Mouse (Mus musculus) splenic B cell, adult 2 months (primary cell): ENCODE results near the gene Ager.

Experiments used
- DNase-seq: peaks from one replicate; pipeline ENCODE4 v3.0.0-alpha.2; 2011; ENCODE audit warnings: low read depth, low spot score
- H3K27me3 ChIP-seq: 2 replicates; pipeline ENCODE4 v1.6.1; 2012; ENCODE audit warnings: mild to moderate bottlenecking, low read length, moderate library complexity, mixed read lengths; ENCODE audit not compliant: control insufficient read depth, poor library complexity, insufficient read depth, severe bottlenecking
- H3K36me3 ChIP-seq: 2 replicates; pipeline ENCODE4 v1.6.1; 2012; ENCODE audit warnings: mild to moderate bottlenecking, low read length, moderate library complexity, mixed read lengths; ENCODE audit not compliant: control insufficient read depth, poor library complexity, insufficient read depth, severe bottlenecking

Ager gene

DNA sequence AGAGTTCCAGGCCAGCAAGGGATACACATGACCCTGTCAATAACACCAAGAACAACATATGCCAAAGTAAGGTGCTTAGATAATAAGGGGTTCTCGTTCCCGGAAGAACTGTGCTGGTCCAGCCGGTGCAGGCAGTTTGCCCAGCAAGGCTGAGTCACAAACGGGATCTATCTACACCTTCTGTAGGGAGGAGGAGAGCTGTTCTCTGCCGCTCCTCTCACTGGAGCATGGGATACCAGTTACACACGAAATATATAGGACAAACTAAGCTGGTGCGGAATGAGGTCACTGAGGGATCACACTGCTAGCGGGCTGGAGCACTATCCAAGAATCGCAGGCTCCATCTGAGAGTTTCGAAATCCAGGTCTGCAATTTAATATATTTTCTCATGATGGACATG is 46.3 kb downstream of the Ager start:
- no peaks in the 10 kb centered on the region for H3K27me3 ChIP-seq
- no peaks in the 10 kb centered on the region for H3K36me3 ChIP-seq
- DNase-seq: no peak

- Histone ChIP-seq H3K36me3 (no peaks in the 10 kb centered on the region), H3K27me3 (no peaks in the 10 kb centered on the region)
- peak; percentile 97 for DNase-seq
Observed at GRCm38 (mm10) chr17:34644608-34645007, 46.9 kb downstream of the Ager start, which contains the start of gene Fkbpl. Fkbpl (plus strand) TSS chr17:34644764.

DNA sequence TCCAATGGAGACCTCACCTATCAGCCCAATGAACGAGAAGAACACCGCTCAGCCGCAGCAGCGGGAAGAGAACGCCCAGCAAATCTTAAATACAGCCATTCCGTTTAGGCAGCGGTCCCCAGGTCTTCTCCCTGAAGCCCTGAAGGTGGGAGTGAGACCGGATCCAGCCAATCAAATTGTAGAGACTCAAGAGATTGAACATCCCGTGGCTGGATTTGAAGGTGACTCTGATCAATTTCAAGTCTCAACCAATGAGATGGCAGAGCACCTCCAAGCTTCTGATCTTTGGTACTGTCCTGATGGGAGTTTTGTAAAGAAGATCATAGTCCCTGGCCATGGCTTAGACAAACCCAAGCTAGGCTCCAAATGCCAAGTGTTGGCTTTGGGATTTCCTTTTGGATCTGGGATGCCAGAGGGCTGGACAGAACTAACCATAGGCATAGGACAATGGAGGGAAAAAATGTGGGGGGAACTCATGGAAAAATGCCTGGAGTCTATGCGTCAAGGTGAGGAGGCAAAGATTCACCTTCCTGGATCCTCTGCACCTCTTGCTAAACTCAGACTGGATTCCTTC is 47.7 kb downstream of the Ager start:
- no peaks in the 10 kb centered on the region for H3K36me3 ChIP-seq
- DNase-seq: no peak
- H3K27me3 ChIP-seq: no peaks in the 10 kb centered on the region

GRCm38 (mm10) chr17:34645831-34646511 is 48.3 kb downstream of the Ager start:
- DNase-seq: no peak

DNA sequence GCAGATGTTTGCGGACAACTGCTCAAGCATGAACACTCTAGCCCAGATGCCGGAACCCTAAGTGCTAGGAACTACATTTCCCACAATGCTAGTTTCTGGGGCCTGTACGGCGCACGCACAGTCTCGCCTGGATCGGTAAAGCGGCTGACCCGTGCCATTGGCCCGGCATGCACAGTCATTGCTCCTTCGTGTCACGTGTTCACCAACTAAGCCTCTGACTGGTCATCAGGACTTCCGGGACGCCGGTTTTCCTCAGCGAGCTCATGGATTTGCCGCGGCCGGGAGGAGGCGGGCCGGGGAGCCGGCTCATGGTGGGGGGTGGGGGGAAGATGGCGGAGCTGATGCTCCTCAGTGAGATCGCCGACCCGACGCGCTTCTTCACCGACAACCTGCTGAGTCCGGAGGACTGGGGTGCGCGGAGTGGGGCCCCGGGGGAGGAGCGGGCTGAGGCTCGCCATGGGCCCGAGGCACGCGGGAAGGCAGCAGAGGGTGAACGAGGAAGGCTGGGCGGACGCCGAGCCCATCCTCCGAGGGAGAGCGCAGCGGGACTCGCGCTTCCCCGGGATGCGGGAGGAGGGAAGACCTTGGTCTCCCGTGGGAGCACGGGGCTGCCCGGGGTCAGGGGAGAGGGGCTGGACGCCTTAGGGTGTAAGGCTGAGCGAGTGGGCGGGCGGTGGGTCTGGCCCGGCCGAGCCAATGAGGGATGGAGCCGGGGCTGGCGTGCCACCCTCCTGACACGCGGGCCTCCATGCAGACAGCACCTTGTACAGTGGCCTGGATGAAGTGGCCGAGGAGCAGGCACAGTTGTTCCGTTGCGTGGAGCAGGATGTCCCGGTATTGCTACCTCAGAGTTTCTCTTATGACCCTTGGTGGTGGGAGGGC is 49.5 kb downstream of the Ager start, which contains the start of gene Atf6b:
TSS of gene Atf6b (plus strand) at position 241 of the 882 bp plus-strand sequence.
- Histone ChIP-seq H3K27me3 (no peaks in the 10 kb centered on the region), H3K36me3 (peaks cover 3% of the 10 kb centered on the region; the same call in 1 of the 2 replicates)
- peak; percentile 97 for DNase-seq

More at GRCm38 (mm10) chr17:34645831-34646511, 48.3 kb downstream of the Ager start:
- peaks cover 3% of the 10 kb centered on the region; the same call in 1 of the 2 replicates for H3K36me3 ChIP-seq
- no peaks in the 10 kb centered on the region for H3K27me3 ChIP-seq

DNA sequence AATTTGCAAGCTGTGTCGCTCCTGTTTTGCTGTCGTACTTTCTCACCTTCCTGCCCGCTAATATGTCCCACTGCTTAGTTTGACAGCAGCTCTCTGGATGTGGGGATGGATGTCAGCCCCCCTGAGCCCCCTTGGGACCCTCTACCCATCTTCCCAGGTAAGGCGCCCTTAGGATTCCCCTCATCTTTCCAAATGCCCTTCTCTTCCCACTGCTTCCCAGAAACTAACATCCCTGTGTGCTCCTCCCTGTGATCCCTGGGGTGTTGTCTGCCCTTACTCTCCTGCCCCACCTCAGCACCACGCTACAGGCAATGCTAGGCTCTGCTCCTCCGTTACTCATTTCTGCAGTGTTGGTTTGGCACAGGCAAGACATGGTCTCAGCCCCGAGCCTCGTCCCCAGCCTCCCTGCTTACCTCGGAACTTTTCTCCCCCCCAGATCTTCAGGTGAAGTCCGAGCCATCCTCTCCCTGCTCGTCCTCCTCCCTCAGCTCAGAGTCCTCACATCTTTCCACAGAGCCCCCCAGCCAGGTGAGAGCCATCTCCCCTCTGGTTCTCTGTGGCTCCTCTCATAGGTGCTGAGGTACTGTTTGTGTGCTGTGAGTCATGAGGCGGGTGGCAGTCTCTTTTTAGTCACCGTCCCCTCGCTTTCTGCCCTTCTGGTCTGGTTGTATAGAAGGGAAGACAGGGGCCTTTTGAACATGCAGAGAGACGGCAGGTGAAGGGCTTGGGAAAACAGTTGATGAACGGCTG is 50.7 kb downstream of the Ager start:
- H3K27me3 ChIP-seq: no peaks in the 10 kb centered on the region
- no peak for DNase-seq

DNA sequence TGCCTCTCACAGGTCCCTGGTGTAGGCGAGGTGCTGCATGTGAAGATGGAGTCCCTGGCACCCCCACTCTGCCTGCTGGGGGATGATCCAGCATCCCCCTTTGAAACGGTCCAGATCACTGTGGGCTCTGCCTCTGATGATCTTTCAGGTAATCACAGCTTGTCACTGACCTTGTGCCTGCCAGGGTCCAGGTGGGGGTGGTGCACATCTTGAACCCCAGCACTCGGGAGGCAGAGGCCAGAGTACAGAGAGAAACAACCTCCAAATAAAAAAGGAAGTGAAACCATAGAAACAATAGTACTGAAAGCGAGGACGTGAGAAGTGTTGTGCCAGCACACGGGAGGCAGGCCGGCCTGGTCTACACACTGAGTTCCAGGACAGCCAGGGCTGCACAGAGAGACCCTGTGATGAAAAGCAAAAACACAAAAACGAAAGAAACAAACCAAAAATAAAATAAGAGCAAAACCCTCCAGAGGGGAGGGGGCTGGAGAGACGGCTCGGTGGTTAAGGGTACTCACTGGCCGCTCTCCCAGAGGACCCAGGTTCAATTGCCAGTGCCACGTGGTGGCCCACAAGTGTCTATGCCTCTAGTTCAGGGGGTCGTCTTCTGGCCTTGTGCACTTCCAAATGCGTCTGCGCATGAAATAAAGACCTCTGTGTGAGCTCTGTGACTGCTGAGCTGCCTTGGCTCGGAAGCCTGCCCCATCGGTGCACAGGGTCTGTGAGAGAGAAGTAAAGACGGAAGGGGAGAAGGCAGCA is 51.6 kb downstream of the Ager start:
- H3K36me3 ChIP-seq: peaks cover 8% of the 10 kb centered on the region
- DNase-seq: peak; percentile 60
- no peaks in the 10 kb centered on the region for H3K27me3 ChIP-seq

More for the DNA sequence above, 50.7 kb downstream of the Ager start:
- peaks cover 7% of the 10 kb centered on the region for H3K36me3 ChIP-seq
